Mouse (Mus musculus): ENCODE data around the gene Hoxd9. TPM values are rescaled to one million over a fixed set of nuclear protein-coding genes. Genes with fewer than 3 reads are reported as not detected.
A peak's percentile ranks its signal among the peaks of the same experiment; 100 is the strongest.

Hoxd9 gene
- polyA plus RNA-seq, 1 experiment from 2014 or later, result not detected

DNA sequence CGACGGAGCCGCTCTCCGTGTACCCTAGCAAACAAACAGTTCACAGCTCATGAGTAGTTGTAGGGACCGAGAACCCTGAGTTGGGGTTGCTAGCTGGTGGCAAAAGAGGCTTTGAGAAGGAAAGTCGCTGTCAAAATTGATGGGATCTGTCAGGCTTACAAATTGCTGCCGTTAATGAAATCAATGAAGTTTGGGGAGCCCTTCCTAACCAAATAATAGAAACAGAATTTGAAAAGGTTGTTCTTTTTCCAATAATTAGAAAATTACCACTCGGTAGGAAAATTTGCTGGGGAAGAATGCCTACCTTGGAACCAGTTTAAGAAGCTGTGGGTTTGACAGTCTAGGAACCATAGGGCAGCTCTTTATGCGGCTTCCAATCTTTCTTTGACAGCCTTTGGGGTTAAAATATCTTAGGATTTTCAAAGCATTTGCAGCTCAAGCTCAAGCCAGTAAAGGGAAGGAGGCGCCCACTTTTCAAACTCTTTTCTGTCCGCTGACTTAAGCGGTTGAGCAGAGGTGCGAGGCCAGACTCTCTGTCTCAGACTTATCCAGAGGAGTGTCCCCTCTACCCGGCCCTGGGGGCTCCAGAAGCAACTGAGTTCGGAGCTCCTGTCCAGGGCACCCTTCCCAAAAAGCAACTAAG lies 39.4 kb upstream of the Hoxd9 start:
- H3K9ac ChIP-seq (ENCODE audit: low read length), result no peak overlapping the region
- H3K9me3 ChIP-seq (replicated peaks; ENCODE audit: control insufficient read depth, low read length), result no peaks in the 10 kb centered on the region
- no peaks in the 10 kb centered on the region; the same call in 1 of the 2 replicates for H3K4me1 ChIP-seq (ENCODE audit: control insufficient read depth, insufficient read depth, low read length)
- H3K36me3 ChIP-seq (ENCODE audit: control insufficient read depth, insufficient read depth, low read length), result no peaks in the 10 kb centered on the region
- no peak overlapping the region for H3K4me3 ChIP-seq (ENCODE audit: low read depth, low read length)
- H3K27me3 ChIP-seq (replicated peaks; ENCODE audit: control insufficient read depth, insufficient read depth, low read length), result peaks cover 69% of the 10 kb centered on the region
- peak; percentile 30 for DNase-seq (ENCODE audit: low spot score)
- no peak for ATAC-seq
- H3K4me2 ChIP-seq (ENCODE audit: low read length), result no peak overlapping the region
- no peak overlapping the region for H3K27ac ChIP-seq (ENCODE audit: low read depth, low read length)
- WGBS, result under 1% methylated on average over 15 of the region's 15 CpGs

DNA sequence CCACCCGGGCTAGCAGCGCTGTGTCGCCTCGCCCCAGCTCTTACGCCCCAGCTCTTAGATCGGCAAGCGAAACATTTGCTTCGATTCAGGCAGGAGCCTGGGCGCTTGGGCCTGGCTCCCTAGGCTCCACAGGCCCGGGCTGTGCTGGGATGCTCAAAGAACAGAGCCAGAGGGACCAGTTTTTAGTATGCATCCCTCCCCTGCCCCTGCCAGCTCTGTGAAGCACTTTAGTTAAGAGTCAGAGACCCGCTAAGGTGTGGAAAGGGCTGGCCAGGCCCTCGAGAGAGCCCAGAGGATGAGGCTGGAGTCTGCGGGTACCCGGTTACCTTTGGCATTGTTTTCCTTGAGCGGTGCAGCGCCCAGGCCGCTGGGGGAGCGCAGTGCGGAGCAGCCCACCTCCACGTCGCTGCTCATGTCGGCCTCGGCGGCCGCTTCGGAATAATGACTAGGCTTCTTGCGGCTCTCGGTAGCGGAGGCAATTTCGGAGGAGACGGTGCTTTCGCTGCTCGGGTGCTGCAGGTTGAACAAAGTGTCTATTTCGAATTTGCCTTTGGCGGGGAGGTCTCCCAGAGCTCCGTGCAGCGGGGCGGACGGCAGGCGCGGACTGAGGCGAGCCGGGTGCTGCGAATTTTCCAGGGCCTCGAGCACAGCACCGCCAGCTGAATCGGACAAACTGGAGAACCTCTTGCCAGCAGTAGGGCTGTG lies 38.7 kb upstream of the Hoxd9 start:
- no peak for ATAC-seq
- under 1% methylated on average over 47 of the region's 47 CpGs for WGBS
- no peak overlapping the region for H3K9ac ChIP-seq (ENCODE audit: low read length)
- no peaks in the 10 kb centered on the region; the same call in 1 of the 2 replicates for H3K4me1 ChIP-seq (ENCODE audit: control insufficient read depth, insufficient read depth, low read length)
- H3K4me3 ChIP-seq (ENCODE audit: low read depth, low read length), result no peak overlapping the region
- H3K27me3 ChIP-seq (replicated peaks; ENCODE audit: control insufficient read depth, insufficient read depth, low read length), result peaks cover 71% of the 10 kb centered on the region
- H3K27ac ChIP-seq (ENCODE audit: low read depth, low read length), result no peak overlapping the region
- H3K36me3 ChIP-seq (ENCODE audit: control insufficient read depth, insufficient read depth, low read length), result no peaks in the 10 kb centered on the region
- H3K9me3 ChIP-seq (replicated peaks; ENCODE audit: control insufficient read depth, low read length), result no peaks in the 10 kb centered on the region
- no peak for DNase-seq (ENCODE audit: low spot score)
- no peak overlapping the region for H3K4me2 ChIP-seq (ENCODE audit: low read length)

DNA sequence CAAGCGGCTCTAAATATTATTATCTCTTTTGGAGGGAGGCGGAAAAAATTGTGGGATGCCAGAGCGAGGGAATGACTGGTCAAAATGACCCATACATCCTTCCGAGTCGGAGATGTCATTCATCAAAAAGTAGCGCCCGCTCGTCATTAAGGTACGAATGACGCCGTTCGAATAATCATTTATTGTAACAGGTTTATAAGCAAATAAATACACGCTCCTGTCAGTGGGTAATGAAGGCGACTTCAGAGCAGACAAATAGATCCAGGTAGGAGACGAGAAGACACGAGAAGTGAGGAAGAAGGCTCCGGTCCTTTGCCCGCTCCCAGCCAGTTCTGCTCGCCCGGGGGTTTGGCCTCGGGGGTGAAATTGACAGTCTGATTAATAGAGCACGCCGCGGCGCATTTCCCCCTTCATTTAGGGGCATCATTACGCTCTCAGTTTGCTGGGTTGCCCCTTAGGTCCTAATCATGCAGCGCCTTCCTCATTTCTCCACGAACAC lies 38.0 kb upstream of the Hoxd9 start, which contains the start of gene Evx2:
Evx2 (minus strand) TSS at position 51 of the 499 bp plus-strand sequence.
- Histone ChIP-seq H3K4me2 (ENCODE audit: low read length) (no peak within 1 kb of the TSS), H3K9ac (ENCODE audit: low read length) (no peak within 1 kb of the TSS), H3K4me3 (ENCODE audit: low read depth, low read length) (no peak within 1 kb of the TSS), H3K27me3 (replicated peaks; ENCODE audit: control insufficient read depth, insufficient read depth, low read length) (peaks cover 71% of the 10 kb centered on the region), H3K36me3 (ENCODE audit: control insufficient read depth, insufficient read depth, low read length) (no peaks in the 10 kb centered on the region), H3K9me3 (replicated peaks; ENCODE audit: control insufficient read depth, low read length) (no peaks in the 10 kb centered on the region), H3K4me1 (ENCODE audit: control insufficient read depth, insufficient read depth, low read length) (no peaks in the 10 kb centered on the region; the same call in 1 of the 2 replicates), H3K27ac (ENCODE audit: low read depth, low read length) (no peak within 1 kb of the TSS)
- WGBS, result 1% methylated on average over 28 of the region's 28 CpGs
- ATAC-seq (no peak), DNase-seq (ENCODE audit: low spot score) (no peak)

DNA sequence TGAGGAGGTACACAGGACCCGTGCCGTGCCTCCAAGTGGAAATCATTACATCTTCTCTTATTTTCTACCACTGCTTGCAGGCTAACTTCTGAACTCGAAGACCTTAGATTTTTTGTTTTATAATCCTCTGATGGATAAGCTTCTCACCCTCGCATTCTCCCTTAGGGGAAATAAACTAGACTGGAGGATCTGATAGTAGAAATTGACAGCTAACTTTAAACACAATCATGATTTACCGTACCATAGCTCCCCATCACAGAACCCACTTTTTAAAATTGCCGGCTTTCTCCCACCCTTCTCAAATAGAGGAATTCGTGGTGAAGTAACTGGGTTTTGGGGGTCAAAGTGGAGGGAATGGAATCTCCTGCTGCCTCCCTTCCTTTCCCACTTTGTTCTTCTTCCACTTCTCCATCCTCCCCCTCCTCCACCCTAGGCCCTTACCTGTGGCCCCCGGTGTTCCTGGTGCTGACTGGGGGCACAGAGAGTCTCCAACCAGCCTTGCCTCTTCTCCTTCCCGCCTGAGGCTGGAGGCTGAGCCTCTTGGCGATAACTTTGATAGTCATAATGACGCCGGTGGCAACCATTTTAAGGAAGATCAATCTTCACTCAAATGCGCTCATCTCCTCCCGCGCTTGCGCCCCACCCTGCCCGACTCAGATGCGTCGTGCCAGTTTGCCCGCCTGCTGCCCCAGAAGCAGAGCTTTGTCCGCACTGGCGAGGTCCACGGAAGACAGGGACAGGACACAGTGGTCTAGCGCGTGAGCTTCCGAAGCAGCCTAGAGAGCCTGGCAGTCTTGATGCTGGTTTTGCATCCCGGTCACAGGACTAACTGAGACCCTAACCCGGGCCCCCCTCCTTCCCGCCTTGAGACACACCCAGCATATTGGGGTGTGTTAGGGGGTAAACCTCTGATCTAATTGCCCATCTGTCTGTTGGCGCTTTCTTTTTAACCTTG lies 36.8 kb upstream of the Hoxd9 start:
- H3K4me3 ChIP-seq (ENCODE audit: low read depth, low read length), result no peak overlapping the region
- H3K27ac ChIP-seq (ENCODE audit: low read depth, low read length), result no peak overlapping the region
- H3K4me2 ChIP-seq (ENCODE audit: low read length), result no peak overlapping the region

DNA sequence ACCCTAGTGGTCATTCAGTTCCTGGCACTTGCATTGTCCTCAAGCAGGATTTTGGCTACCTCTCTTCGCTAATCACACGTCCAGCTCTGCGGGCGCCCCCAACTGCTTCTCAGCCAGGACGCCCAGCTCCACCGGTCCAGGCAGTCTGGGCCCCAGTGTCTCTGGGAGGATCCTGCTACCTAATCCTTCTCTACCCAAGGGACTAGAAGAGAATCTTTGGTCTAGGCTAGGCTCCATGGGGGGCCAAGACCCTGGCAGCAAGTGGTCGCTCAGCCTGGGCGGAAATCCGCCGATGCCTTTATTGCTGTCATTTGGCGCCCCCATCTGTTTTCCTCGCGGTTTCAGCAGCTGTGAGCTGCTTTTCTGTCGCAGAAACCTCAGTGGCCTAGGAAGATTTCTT lies 35.8 kb upstream of the Hoxd9 start:
- peak; percentile 87 for DNase-seq (ENCODE audit: low spot score)
- Histone ChIP-seq H3K27me3 (replicated peaks; ENCODE audit: control insufficient read depth, insufficient read depth, low read length) (peaks cover 71% of the 10 kb centered on the region), H3K4me3 (ENCODE audit: low read depth, low read length) (no peak overlapping the region), H3K4me2 (ENCODE audit: low read length) (no peak overlapping the region; the same call in 1 of the 2 replicates), H3K9ac (ENCODE audit: low read length) (no peak overlapping the region), H3K27ac (ENCODE audit: low read depth, low read length) (no peak overlapping the region), H3K4me1 (ENCODE audit: control insufficient read depth, insufficient read depth, low read length) (no peaks in the 10 kb centered on the region; the same call in 1 of the 2 replicates), H3K9me3 (replicated peaks; ENCODE audit: control insufficient read depth, low read length) (no peaks in the 10 kb centered on the region), H3K36me3 (ENCODE audit: control insufficient read depth, insufficient read depth, low read length) (no peaks in the 10 kb centered on the region)
- WGBS, result 0% methylated on average over 14 of the region's 14 CpGs
- peak; percentile 45; the same call in 1 of the 2 replicates for ATAC-seq

More for the DNA sequence above, 36.8 kb upstream of the Hoxd9 start:
- ATAC-seq (no peak), DNase-seq (ENCODE audit: low spot score) (no peak)
- Histone ChIP-seq H3K9me3 (replicated peaks; ENCODE audit: control insufficient read depth, low read length) (no peaks in the 10 kb centered on the region), H3K9ac (ENCODE audit: low read length) (no peak overlapping the region), H3K36me3 (ENCODE audit: control insufficient read depth, insufficient read depth, low read length) (no peaks in the 10 kb centered on the region), H3K27me3 (replicated peaks; ENCODE audit: control insufficient read depth, insufficient read depth, low read length) (peaks cover 70% of the 10 kb centered on the region), H3K4me1 (ENCODE audit: control insufficient read depth, insufficient read depth, low read length) (no peaks in the 10 kb centered on the region; the same call in 1 of the 2 replicates)
- 2% methylated on average over 30 of the region's 30 CpGs for WGBS

DNA sequence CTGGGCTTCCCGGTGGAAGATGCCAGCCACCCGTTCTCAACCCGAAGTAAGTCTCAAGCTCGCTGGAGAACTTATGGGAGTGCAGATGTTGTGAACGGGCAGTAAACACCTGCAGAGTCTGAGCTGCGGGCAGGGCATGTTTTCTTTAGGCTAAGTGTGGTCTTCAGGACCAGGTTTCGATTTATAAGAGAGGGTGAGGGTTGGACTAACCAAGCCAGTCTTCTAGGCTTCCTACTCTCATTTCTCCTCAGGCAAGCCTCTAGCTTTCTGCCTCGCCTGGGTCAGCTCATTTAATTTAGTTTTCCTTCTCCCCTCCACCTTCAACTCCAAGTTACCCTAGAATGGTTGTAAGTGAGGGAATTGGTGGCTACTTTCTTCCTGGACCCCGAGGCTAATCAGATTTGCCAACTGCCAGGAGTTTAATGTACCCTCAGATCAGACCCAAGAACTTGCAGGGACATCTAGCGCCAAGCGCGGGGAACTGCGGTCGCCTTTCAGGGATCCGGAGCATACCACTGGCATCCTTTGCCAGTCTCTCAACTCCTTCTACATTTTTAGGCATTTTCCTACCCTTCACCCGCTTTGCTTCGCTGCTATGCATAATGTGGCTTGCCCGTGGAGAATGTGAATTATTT lies 34.1 kb upstream of the Hoxd9 start:
- no peak overlapping the region for H3K4me3 ChIP-seq (ENCODE audit: low read depth, low read length)
- no peak overlapping the region for H3K9ac ChIP-seq (ENCODE audit: low read length)
- peaks cover 3% of the 10 kb centered on the region; the same call in 1 of the 2 replicates for H3K4me1 ChIP-seq (ENCODE audit: control insufficient read depth, insufficient read depth, low read length)
- no peak overlapping the region for H3K4me2 ChIP-seq (ENCODE audit: low read length)
- no peaks in the 10 kb centered on the region for H3K36me3 ChIP-seq (ENCODE audit: control insufficient read depth, insufficient read depth, low read length)
- H3K9me3 ChIP-seq (replicated peaks; ENCODE audit: control insufficient read depth, low read length), result no peaks in the 10 kb centered on the region
- 5% methylated on average over 18 of the region's 18 CpGs for WGBS
- H3K27me3 ChIP-seq (replicated peaks; ENCODE audit: control insufficient read depth, insufficient read depth, low read length), result peaks cover 81% of the 10 kb centered on the region
- peak; percentile 83 for DNase-seq (ENCODE audit: low spot score)
- ATAC-seq, result no peak
- no peak overlapping the region for H3K27ac ChIP-seq (ENCODE audit: low read depth, low read length)

DNA sequence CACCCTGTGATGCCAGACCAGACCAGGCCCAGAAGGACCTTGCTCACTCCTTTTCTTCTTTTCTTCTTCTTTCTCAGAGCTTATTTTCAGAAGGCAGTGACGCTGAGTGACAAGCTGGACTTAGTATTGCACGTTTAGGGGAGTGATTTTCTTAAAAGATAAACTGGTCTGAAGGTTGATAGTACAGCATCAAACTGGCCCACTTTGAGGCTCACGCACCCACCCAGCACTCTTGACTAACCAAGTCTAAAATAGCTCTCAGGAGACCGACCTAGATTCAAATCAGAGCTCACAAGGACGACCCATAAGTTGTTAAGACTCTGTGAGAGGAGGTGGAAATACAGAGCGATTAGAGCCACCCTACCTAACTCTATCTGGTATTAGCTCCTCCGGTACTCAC lies 31.1 kb upstream of the Hoxd9 start:
- no peak overlapping the region for H3K27ac ChIP-seq (ENCODE audit: low read depth, low read length)
- DNase-seq (ENCODE audit: low spot score), result no peak
- under 1% methylated on average over 7 of the region's 7 CpGs for WGBS
- no peaks in the 10 kb centered on the region for H3K9me3 ChIP-seq (replicated peaks; ENCODE audit: control insufficient read depth, low read length)
- H3K27me3 ChIP-seq (replicated peaks; ENCODE audit: control insufficient read depth, insufficient read depth, low read length), result peaks cover 94% of the 10 kb centered on the region
- no peak overlapping the region for H3K4me2 ChIP-seq (ENCODE audit: low read length)
- H3K4me1 ChIP-seq (ENCODE audit: control insufficient read depth, insufficient read depth, low read length), result 0 out of 2 replicates have a peak, but pooled peaks cover 3% of the 10 kb centered on the region
- ATAC-seq, result no peak
- no peak overlapping the region for H3K4me3 ChIP-seq (ENCODE audit: low read depth, low read length)
- no peaks in the 10 kb centered on the region for H3K36me3 ChIP-seq (ENCODE audit: control insufficient read depth, insufficient read depth, low read length)
- no peak overlapping the region for H3K9ac ChIP-seq (ENCODE audit: low read length)

DNA sequence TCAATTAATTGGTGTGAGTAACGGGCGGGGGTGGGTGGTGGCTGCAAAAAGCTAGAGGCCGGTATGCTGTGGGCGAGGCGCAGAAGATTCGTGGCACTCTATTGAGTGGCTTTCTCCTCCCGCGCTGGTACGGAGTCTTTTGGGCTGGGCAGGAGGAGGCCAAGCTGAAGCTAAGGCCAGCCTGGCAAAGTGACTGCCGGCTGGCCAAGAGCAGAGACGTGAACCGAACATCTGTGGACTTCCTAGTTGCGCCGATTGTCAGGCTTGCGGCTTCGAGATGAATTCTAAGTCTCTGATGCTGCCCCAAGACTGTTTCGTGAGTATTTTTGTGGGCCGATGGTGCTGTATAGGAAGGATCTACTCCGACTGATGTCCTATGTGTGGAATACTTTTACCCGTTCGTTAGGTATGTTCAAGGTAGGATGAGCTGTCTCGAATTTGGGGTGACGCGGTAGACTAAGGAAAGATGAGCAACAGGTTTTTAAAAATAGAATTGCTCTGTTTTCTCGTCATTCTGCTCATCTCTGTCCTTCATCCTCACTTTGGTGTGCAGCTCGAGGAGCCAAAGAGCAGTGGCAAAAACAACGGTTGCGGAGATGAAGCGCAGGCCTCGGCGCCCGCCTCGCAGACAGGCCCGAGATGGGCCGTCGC lies 30.2 kb upstream of the Hoxd9 start:
- H3K9me3 ChIP-seq (replicated peaks; ENCODE audit: control insufficient read depth, low read length), result no peaks in the 10 kb centered on the region
- peaks cover 94% of the 10 kb centered on the region for H3K27me3 ChIP-seq (replicated peaks; ENCODE audit: control insufficient read depth, insufficient read depth, low read length)
- no peak overlapping the region for H3K4me2 ChIP-seq (ENCODE audit: low read length)
- H3K4me1 ChIP-seq (ENCODE audit: control insufficient read depth, insufficient read depth, low read length), result 0 out of 2 replicates have a peak, but pooled peaks cover 3% of the 10 kb centered on the region
- H3K36me3 ChIP-seq (ENCODE audit: control insufficient read depth, insufficient read depth, low read length), result no peaks in the 10 kb centered on the region
- no peak for DNase-seq (ENCODE audit: low spot score)
- no peak overlapping the region for H3K9ac ChIP-seq (ENCODE audit: low read length)
- 0 out of 2 replicates have a peak, but pooled peaks have one; percentile 5 for ATAC-seq
- no peak overlapping the region for H3K4me3 ChIP-seq (ENCODE audit: low read depth, low read length)
- WGBS, result 2% methylated on average over 36 of the region's 36 CpGs
- no peak overlapping the region for H3K27ac ChIP-seq (ENCODE audit: low read depth, low read length)
